Mouse (Mus musculus) heart, embryonic 14.5 days (tissue): ENCODE results near the gene Lgi2. TPM values are rescaled to one million over a fixed set of nuclear protein-coding genes. Genes with fewer than 3 reads are reported as not detected.

ENCODE experiments used
- ATAC-seq: fragments of 200-750 bp; cut with Nextera tagmentation; 2 replicates; pipeline ENCODE4 v1.8.0; 2017; ENCODE audit warnings: low read depth, moderate TSS enrichment; ENCODE audit not compliant: insufficient number of reproducible peaks, insufficient read depth, low FRiP score
- H3K27ac ChIP-seq, 2 experiments: fragments of 200-500 bp in 1 of 2; fragments of 300-500 bp in 1 of 2; sonication (generic) in 1 of 2; replicated peaks in 1 of 2; 2 replicates each; pipeline ENCODE4 v1.5.1; 2012 to 2014; ENCODE audit warnings: low read depth in 2 of 2, low read length in 2 of 2, control low read depth in 1 of 2, mild to moderate bottlenecking in 1 of 2, mixed read lengths in 1 of 2; ENCODE audit not compliant: control insufficient read depth in 1 of 2, insufficient read depth in 1 of 2
- H3K27me3 ChIP-seq: fragments of 300-500 bp; sonication (generic); 2 replicates; pipeline ENCODE4 v1.6.1; 2014; ENCODE audit warnings: mild to moderate bottlenecking, low read length, control low read depth; ENCODE audit not compliant: control insufficient read depth, insufficient read depth
- H3K36me3 ChIP-seq: fragments of 300-500 bp; sonication (generic); 2 replicates; pipeline ENCODE4 v1.6.1; 2014; ENCODE audit warnings: mild to moderate bottlenecking, control low read depth, low read length, mixed read lengths; ENCODE audit not compliant: control insufficient read depth, insufficient read depth
- H3K4me1 ChIP-seq, 2 experiments: fragments of 200-500 bp in 1 of 2; fragments of 300-500 bp in 1 of 2; sonication (generic) in 1 of 2; 2 replicates each; pipeline ENCODE4 v1.6.1; 2012 to 2014; ENCODE audit warnings: low read length in 2 of 2, control low read depth in 1 of 2, mixed read lengths in 1 of 2; ENCODE audit not compliant: control insufficient read depth in 2 of 2, insufficient read depth in 2 of 2
- H3K4me2 ChIP-seq: fragments of 300-500 bp; sonication (generic); 2 replicates; pipeline ENCODE4 v1.6.1; 2014; ENCODE audit warnings: mild to moderate bottlenecking, low read length
- H3K4me3 ChIP-seq, 2 experiments: fragments of 200-500 bp in 1 of 2; fragments of 300-500 bp in 1 of 2; sonication (generic) in 1 of 2; 2 replicates each; pipeline ENCODE4 v1.5.1; 2012 to 2014; ENCODE audit warnings: low read length in 2 of 2, mild to moderate bottlenecking in 2 of 2, control low read depth in 1 of 2, low read depth in 1 of 2, moderate library complexity in 1 of 2; ENCODE audit not compliant: control insufficient read depth in 1 of 2, insufficient read depth in 1 of 2
- H3K9ac ChIP-seq: fragments of 300-500 bp; sonication (generic); 2 replicates; pipeline ENCODE4 v1.6.1; 2014; ENCODE audit warnings: mild to moderate bottlenecking, low read length
- H3K9me3 ChIP-seq: fragments of 300-500 bp; sonication (generic); 2 replicates; pipeline ENCODE4 v1.6.1; 2016; ENCODE audit warnings: low read length, control low read depth; ENCODE audit not compliant: control insufficient read depth
- WGBS: fragments of 180-500 bp; shearing (Covaris S2); extraction: QIAGEN DNeasy Blood & Tissue Kit; methylation state at CpG from one replicate; pipeline ENCODE4 v1.1.7; 2014; 5-methylcytosine and 5-hydroxymethylcytosine counted together
- polyA plus RNA-seq: library from polyadenylated mRNA; unstranded; fragments of >200 nt; fragmentation: Nextera tagmentation; extraction: Ambion mirVana; gene quantifications from 2 replicates; pipeline ENCODE4 v1.2.1, GENCODE M21; 2014

The Lgi2 gene
- polyA plus RNA-seq, 1 experiment from 2014 or later: 2.1 TPM

DNA sequence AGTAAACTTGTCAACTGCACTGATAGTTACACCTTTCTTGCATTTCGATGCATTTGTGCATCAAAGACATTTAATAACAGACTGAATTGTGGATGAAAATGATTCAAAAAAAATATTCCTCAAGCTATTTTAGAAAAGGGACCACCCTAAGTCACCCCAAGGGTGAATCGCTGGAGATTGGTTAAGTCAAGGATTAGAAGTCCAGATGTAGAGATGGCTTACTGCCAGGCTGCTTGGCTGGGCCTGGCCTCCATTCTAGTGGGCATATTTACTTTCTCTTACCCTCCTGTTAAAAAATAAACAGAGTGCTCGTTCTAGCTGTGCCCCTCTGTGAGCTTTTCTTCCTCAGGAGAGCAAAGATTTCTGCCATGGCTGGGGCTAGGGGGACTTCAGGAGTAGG is 26.1 kb downstream of the Lgi2 start:
- Histone ChIP-seq H3K9me3 (no peaks in the 10 kb centered on the region), H3K36me3 (no peaks in the 10 kb centered on the region), H3K27me3 (no peaks in the 10 kb centered on the region), H3K4me2 (no peak overlapping the region), H3K9ac (no peak overlapping the region), H3K27ac (no peak overlapping the region), H3K4me3 (no peak overlapping the region), H3K4me1 (peaks cover 2 to 8% of the 10 kb centered on the region in 2 experiments; a peak in 3 of 4 replicates)
- 63% methylated on average over 3 of the region's 3 CpGs for WGBS
- no peak for ATAC-seq

DNA sequence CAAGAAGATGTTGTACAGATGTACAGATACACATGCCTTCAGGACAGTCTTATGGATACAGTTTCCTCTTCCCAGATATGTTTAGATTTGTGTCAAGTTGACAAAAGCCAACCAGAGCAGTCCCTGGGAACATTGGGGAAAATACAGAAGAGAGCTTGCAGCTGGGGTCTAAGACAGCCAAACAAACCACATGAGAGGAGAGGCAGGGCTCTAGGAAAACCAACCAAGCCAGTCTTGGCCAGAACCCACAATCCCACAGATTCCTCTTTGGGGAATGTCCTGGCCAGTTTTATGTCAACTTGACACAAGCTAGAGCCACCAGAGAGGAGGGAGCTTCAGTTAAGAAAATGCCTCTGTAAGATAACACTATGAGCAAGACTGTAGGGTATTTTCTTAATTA is 26.8 kb downstream of the Lgi2 start:
- Histone ChIP-seq H3K4me3 (no peak overlapping the region), H3K9ac (no peak overlapping the region), H3K27me3 (no peaks in the 10 kb centered on the region), H3K4me2 (no peak overlapping the region), H3K9me3 (no peaks in the 10 kb centered on the region), H3K27ac (no peak overlapping the region), H3K4me1 (peaks cover 8 to 15% of the 10 kb centered on the region in 2 experiments), H3K36me3 (no peaks in the 10 kb centered on the region)
- ATAC-seq: no peak

DNA sequence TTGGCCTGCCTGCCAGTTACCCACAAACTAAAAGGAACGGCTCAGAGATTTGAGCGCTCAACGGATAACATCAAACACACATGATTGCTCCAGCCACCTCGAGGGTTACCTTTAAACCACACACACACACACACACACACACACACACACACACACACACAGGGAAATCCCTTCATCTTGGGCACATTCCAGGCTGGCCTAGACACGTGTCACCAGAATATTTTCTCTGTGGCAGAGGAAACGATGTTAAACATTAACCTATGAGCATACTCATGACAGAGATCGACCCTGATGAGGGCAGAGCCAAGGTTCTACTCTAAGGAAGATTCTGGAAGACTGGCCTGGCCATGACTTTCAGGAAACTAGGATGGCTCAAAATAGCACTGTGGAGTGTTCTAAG is 29.2 kb downstream of the Lgi2 start:
- no peak for ATAC-seq
- no peaks in the 10 kb centered on the region for H3K9me3 ChIP-seq
- no peak overlapping the region for H3K4me2 ChIP-seq
- peaks cover 10 to 21% of the 10 kb centered on the region in 2 experiments for H3K4me1 ChIP-seq
- H3K9ac ChIP-seq: no peak overlapping the region
- 84% methylated on average over 7 of the region's 7 CpGs for WGBS
- H3K27me3 ChIP-seq: no peaks in the 10 kb centered on the region
- H3K36me3 ChIP-seq: no peaks in the 10 kb centered on the region
- no peak overlapping the region for H3K4me3 ChIP-seq
- H3K27ac ChIP-seq: no peak overlapping the region

DNA sequence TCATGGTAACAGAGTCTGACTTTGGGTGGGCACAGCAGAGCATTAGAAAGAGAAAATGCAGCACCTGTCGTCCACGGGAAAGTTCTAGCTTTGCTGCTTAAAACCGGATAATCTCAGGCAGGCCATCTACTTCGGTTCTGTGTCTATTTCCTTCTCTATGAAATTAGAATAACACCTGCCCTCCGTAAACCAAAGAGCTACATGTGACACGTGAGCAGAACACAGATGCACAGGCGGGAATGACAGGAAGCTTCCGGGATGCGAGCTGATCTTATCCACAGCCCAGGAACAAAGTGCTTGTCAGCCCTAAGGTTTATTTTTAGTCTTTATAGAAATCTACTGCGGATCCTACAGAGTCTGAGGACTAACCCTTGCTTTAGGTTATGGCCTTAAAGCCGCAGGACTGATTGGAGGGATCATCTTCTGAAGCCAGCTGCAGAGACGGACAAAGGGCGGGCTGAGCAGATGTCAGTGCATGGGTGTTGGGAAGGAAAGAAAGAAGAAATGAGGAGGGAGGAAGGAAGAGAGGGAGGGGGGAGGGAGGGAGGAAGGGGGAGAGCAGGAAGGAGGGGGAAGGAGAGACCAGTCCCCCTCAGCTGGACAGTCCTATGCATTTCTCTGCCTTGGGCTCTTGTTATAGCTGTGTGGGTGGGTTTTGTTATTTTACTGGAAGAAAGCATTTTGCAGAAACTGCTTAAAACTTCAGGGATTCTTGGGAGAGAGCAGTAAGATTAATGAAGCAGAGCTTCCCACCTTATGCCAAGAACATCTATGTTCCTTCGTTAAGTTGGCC is 31.3 kb downstream of the Lgi2 start:
- Histone ChIP-seq H3K9me3 (no peaks in the 10 kb centered on the region), H3K4me3 (no peak overlapping the region), H3K27ac (no peak overlapping the region), H3K36me3 (no peaks in the 10 kb centered on the region), H3K9ac (no peak overlapping the region), H3K4me1 (peaks cover 10 to 19% of the 10 kb centered on the region in 2 experiments), H3K4me2 (peak overlapping the region; percentile 31; the same call in 1 of the 2 replicates), H3K27me3 (no peaks in the 10 kb centered on the region)
- no peak for ATAC-seq
- 37% methylated on average over 14 of the region's 14 CpGs for WGBS

DNA sequence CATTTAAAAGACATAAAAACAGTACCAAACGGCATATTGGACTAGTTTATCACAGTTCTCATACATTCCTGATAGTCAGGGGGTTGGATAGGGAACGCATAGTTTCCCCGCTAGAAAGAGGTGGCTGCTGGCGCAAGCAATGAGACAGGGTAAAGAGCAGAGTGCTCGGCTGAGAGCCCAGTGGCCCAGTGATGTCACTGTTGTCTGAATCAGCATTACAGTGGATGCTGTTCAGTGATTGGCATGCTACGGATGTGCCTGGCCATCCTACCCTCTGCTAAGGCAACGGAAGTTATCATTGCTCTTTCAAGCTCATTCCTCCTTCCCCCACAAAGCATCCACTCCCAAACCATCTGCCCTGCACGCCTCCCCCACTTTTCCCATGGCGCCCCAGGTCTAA is 32.6 kb downstream of the Lgi2 start:
- no peak overlapping the region for H3K27ac ChIP-seq
- no peak overlapping the region for H3K4me3 ChIP-seq
- H3K9me3 ChIP-seq: no peaks in the 10 kb centered on the region
- 61% methylated on average over 9 of the region's 9 CpGs for whole genome bisulfite sequencing
- no peaks in the 10 kb centered on the region for H3K36me3 ChIP-seq
- H3K4me1 ChIP-seq: peaks cover 10 to 23% of the 10 kb centered on the region in 2 experiments
- no peak overlapping the region for H3K4me2 ChIP-seq
- H3K9ac ChIP-seq: no peak overlapping the region
- H3K27me3 ChIP-seq: no peaks in the 10 kb centered on the region
- ATAC-seq: no peak

DNA sequence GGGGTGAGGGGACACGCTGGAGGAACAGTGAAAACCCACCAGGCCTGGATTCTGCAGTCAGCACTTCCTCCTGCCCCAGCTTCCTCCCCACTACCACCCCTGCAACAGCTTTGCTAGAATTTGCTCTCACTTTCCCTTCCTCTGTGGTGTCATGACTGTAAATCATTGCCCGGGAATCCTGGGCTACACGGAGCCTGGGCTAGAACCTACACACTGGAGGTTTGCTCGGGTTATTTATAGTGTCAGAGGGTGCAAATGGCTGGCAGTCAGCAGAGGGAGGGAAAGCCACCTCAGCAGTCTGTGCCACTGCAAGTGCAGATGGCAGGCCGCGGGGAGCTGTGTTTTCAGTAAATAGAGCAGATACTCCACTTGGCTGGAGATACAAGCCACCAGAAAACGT is 37.7 kb downstream of the Lgi2 start:
- no peak for ATAC-seq
- H3K4me3 ChIP-seq: no peak overlapping the region
- no peak overlapping the region for H3K4me2 ChIP-seq
- WGBS: 33% methylated on average over 7 of the region's 7 CpGs
- peaks cover 0 to 10% of the 10 kb centered on the region in 2 experiments; a peak in 2 of 4 replicates for H3K4me1 ChIP-seq
- H3K9me3 ChIP-seq: no peaks in the 10 kb centered on the region
- no peaks in the 10 kb centered on the region for H3K36me3 ChIP-seq
- H3K27me3 ChIP-seq: no peaks in the 10 kb centered on the region
- H3K27ac ChIP-seq: no peak overlapping the region
- H3K9ac ChIP-seq: no peak overlapping the region

DNA sequence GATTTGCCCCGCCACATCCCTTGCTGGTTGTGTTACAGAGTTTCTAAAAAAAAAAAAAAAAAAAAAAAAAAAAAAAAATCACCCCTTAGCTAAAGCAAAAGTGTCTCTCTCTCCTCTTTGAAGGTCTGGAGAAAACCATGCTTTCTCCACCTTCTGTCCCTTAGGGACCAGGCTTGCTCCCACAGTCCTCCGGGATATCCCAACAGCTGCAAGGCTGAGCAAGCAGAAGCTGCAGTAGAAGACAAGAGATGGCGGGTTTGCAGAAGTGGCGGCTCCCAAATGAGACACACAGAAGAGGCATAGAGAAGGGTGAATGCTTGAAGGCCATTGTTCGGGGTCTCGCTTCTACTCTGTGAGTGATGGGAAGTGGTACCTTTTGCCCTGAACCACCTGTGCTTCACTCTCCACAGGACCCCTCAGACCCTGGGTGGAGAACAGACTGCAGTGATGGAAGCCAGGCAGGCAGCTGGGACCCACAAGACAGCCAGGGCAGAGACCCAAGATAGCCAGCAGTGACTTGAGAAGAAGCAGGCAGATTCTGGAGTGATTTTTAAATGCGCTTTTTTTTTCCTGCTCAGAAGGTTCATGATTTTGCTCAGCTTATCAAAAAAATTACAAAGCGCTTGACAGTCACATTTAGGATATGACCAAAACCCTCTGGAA is 39.8 kb downstream of the Lgi2 start:
- Histone ChIP-seq H3K27ac (no peak overlapping the region), H3K9ac (no peak overlapping the region), H3K4me2 (no peak overlapping the region), H3K9me3 (no peaks in the 10 kb centered on the region), H3K4me3 (no peak overlapping the region), H3K27me3 (no peaks in the 10 kb centered on the region), H3K36me3 (no peaks in the 10 kb centered on the region), H3K4me1 (peaks cover 0 to 10% of the 10 kb centered on the region in 2 experiments; a peak in 2 of 4 replicates)
- 81% methylated on average over 8 of the region's 8 CpGs for WGBS
- ATAC-seq: no peak
